Mouse (Mus musculus) 3134 (cell line): ENCODE data around the gene Tnfaip8l2.
"Not testable (repeated sequence)": the region's sequence is repeated elsewhere in the genome, so short reads cannot be mapped to it uniquely, and the experiment has no call there.

Experiments
- DNase-seq: peaks from one replicate; pipeline ENCODE4 v3.0.0-alpha.2; 2011; ENCODE audit warnings: low spot score; ENCODE audit not compliant: insufficient read length; ENCODE audit errors: extremely low read depth

The Tnfaip8l2 gene

DNA sequence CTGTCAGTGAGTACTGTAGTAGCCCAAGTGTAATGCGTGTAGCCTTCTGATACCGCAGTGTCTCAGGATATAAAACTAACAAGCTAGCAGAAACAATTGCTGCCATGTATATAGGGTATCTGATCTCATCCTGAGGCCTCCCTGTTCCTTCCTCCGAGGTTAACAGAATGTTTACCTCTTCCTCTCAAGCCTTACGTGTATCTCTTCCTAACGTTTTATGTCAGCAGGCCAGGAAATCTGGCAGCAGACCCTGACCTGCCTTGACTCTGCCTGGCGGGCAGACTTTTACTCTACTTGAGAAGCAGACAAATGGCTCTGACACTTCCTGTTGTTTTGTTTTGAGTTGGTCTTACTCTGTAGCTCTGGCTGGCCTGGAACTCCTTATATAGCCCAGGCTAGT lies 20.6 kb downstream of the Tnfaip8l2 start:
- DNase-seq, result no peak

DNA sequence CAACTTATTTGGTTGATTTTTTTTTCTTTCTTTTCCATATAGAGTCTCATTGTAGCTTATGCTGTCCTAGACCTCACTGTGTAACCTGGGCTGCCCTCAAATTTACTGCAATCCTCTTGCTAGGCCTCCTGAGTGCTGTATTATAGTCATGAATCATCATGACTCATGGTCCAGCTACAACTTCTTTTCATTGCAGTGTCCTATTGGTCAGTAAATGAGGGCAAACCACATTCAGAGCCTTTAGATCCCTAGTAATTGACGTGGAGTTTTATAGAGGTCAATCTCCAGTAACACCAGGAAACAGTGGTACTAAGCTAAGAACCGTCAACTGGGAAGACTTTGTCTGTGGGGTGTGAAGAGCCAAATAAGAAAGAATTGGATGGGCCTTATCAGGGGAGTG lies 24.4 kb downstream of the Tnfaip8l2 start:
- peak; percentile 49 for DNase-seq

- no peak for DNase-seq
Measured at GRCm38 (mm10) chr3:95112760-95113159, 29.4 kb downstream of the Tnfaip8l2 start.

DNA sequence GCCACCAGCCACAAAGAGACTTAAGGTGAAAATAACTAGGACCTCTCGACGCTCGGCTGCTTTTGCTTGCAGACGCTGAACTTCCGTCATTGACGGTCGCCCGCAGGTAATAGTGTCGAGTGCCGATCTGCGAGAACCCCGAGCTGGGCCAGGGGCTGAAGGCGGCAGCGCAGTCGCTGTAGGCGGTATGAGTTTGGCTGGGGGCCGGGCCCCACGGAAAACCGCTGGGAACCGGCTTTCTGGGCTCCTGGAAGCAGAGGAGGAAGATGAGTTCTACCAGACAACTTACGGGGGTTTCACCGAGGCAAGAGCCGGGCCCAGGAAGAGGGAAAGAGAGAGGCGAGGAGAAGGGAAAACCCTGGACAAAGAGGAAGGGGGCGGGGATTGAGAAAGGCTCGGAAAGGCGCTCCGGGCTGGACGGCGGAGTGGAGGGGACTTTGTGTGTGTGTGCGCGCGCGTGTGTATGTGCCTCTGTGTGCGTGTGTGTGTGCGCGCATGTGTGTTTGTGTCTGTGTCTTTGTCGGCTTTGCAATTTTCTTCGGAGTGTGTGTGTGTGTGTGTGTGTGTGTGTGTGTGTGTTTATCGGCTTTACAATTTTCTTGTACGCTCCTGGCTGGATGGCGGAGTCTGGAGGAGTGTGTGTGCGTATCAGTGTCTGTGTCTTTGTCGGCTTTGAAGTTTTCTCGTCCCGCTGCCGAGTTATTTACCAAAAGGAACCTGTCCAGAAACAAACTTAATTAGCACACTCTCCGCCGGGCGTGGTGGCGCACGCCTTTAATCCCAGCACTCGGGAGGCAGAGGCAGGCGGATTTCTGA lies 31.0 kb downstream of the Tnfaip8l2 start, which contains the start of gene Vps72:
Gene Vps72, plus strand, starts transcription at position 112 of the 816 bp plus-strand sequence.
- peak; percentile 89 for DNase-seq

GRCm38 (mm10) chr3:95107898-95108297 lies 34.3 kb downstream of the Tnfaip8l2 start:
- DNase-seq, result no peak

- not testable (repeated sequence) for DNase-seq
Measured at GRCm38 (mm10) chr3:95107308-95107707, 34.9 kb downstream of the Tnfaip8l2 start.

DNA sequence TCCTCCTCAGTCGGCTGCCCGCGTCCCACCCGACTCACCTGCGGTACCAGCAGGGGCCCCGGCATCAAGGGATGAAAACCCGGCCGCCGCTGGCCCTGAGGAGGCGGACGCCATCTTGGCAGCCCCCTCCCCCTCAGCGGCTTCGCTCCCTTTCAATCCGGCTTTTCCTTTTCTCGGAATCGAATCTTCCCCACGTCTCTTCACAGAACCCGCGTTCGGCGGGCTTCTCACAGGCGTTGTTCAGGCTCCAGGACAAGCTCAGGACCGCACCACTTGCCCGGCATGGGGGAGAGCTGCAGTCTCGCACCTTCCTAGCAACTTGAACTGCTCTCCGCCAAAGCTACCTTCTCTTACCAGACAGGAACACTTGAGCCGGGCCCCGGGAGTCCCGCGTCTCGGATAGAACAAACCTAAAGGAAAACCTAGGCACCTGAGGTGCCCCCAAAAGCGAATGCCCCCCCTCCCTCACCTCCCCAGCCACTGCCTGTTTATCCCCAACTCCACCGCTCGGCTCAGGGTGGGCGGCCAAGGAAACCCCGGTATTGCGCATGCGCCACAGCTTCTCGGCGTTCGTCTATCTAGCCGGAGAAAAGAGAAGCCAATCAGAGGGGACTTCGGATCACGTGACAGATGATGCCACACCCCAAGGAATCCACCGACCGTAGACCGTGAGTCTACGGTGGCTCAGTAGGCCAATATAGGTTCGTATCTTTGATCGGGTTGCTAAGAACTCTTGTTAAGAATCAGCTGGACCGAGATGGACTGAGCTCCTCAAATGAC lies 35.6 kb downstream of the Tnfaip8l2 start, which contains the start of gene Pip5k1a:
Gene Pip5k1a, minus strand, starts transcription at position 593 of the 780 bp plus-strand sequence.
- DNase-seq, result peak; percentile 94

DNA sequence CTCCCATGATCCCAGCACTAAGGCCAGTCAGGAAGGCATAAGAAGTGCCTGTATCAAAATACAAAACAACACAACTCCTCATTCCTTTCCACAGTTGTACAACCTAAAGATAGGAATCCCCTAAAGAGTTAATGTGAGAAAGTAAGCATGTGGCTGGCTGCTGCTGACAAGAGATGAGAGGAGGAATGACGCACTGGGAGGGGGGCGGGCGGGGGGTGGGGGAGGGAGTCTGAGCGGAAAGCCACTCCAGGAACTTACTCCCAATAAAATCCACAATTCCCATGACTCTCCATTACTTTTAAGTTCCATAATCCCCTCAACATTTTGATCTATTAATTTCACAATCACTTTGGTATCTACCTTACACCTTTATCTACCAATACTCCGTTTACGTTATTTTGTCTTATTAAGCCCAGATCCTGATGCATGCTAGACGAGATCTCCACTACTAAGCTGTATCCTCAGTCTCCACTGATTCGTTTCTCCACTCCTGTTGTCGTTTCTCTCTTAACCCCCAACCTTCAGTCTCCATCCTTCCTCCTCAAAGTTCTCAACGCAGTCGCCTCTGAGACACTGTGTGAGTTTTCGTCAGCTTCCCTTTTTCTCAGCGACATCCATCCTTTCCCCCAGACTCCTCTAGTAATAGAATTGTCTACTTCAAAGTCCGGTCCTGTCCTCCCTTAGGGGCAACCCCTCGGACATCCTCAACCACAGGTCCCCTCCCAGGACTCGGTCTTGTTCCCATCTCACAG lies 36.4 kb downstream of the Tnfaip8l2 start:
- DNase-seq, result peak; percentile 32

GRCm38 (mm10) chr3:95105121-95105520 lies 37.0 kb downstream of the Tnfaip8l2 start:
- no peak for DNase-seq

DNA sequence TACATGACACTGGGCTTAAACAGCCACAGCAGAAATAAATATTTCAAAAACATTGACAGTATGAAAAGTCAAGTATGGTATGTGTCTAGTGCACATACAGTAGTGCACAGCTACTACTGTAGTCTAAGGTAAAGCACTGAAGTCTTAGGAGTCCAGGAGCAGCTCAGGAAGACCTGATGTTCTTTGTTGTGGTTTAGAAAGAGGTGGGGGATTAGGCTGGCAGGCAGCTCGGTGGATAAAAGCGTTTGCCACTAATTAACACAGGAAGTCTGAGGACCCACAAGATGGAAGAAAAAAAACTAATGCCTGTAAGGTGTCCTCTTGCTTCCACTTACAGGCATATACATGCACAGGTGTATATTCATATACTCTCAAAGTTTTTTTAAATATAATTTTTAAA lies 41.3 kb downstream of the Tnfaip8l2 start:
- no peak for DNase-seq
